Mouse (Mus musculus) myocyte (in vitro differentiated cells): ENCODE measurements around the gene Timm13. TPM values are rescaled to one million over a fixed set of nuclear protein-coding genes. Genes with fewer than 3 reads are reported as not detected.
A peak's percentile ranks its signal among the peaks of the same experiment; 100 is the strongest.

Source experiments
- H3K27me3 ChIP-seq: one replicate; pipeline ENCODE4 v1.6.1; 2011; ENCODE audit not compliant: control insufficient read depth, insufficient read depth, insufficient read length
- H3K36me3 ChIP-seq: one replicate; pipeline ENCODE4 v1.6.1; 2011; ENCODE audit not compliant: control insufficient read depth, insufficient read depth
- H3K4me2 ChIP-seq: one replicate; pipeline ENCODE4 v1.6.1; 2011; ENCODE audit warnings: low read depth, control low read depth
- H3K4me3 ChIP-seq: one replicate; pipeline ENCODE4 v1.5.1; 2011; ENCODE audit warnings: mild to moderate bottlenecking, control low read depth, moderate library complexity
- H3K79me2 ChIP-seq: one replicate; pipeline ENCODE4 v1.6.1; 2011; ENCODE audit not compliant: control insufficient read depth, insufficient read depth
- H3ac ChIP-seq: one replicate; pipeline ENCODE4 v1.6.1; 2011; ENCODE audit not compliant: control insufficient read depth, insufficient read length
- CEBPB ChIP-seq: IDR thresholded peaks from 2 replicates; pipeline ENCODE4 v1.6.1; 2011; ENCODE audit warnings: mild to moderate bottlenecking, moderate library complexity; ENCODE audit not compliant: poor library complexity, insufficient read depth, severe bottlenecking
- E2F4 ChIP-seq: IDR thresholded peaks from one replicate; pipeline ENCODE4 v1.6.1; 2011; ENCODE audit warnings: mild to moderate bottlenecking, control low read depth, moderate library complexity; ENCODE audit not compliant: insufficient read depth
- MAX ChIP-seq: IDR thresholded peaks from one replicate; pipeline ENCODE4 v1.6.1; 2011; ENCODE audit warnings: low read depth, mild to moderate bottlenecking, control low read depth
- MYOD1 ChIP-seq, 3 experiments: IDR thresholded peaks; one replicate each; pipeline ENCODE4 v1.6.1; 2011; ENCODE audit warnings: control low read depth in 2 of 3, low read depth in 2 of 3, mild to moderate bottlenecking in 2 of 3, moderate library complexity in 1 of 3; ENCODE audit not compliant: insufficient read length in 2 of 3, control insufficient read depth in 1 of 3
- MYOG ChIP-seq, 3 experiments: IDR thresholded peaks; one replicate each; pipeline ENCODE4 v1.6.1; 2011; ENCODE audit warnings: control low read depth in 2 of 3, low read depth in 2 of 3, mild to moderate bottlenecking in 2 of 3; ENCODE audit not compliant: insufficient read length in 2 of 3, control insufficient read depth in 1 of 3, insufficient read depth in 1 of 3
- POLR2A ChIP-seq: IDR thresholded peaks from one replicate; pipeline ENCODE4 v1.6.1; 2011; ENCODE audit warnings: low read depth, mild to moderate bottlenecking, control low read depth, moderate library complexity; ENCODE audit not compliant: insufficient read length
- POLR2AphosphoS2 ChIP-seq: IDR thresholded peaks from one replicate; pipeline ENCODE4 v1.6.1; 2011; ENCODE audit warnings: low read depth, control low read depth; ENCODE audit not compliant: insufficient read length
- REST ChIP-seq: IDR thresholded peaks from one replicate; pipeline ENCODE4 v1.6.1; 2011; ENCODE audit warnings: mild to moderate bottlenecking, control low read depth, moderate library complexity; ENCODE audit not compliant: insufficient read depth, insufficient read length
- SRF ChIP-seq: IDR thresholded peaks from one replicate; pipeline ENCODE4 v1.6.1; 2011; ENCODE audit warnings: low read depth; ENCODE audit not compliant: control insufficient read depth, insufficient read length
- TCF12 ChIP-seq: IDR thresholded peaks from one replicate; pipeline ENCODE4 v1.6.1; 2011; ENCODE audit warnings: mild to moderate bottlenecking, control low read depth; ENCODE audit not compliant: poor library complexity, insufficient read depth, severe bottlenecking
- TCF3 ChIP-seq: IDR thresholded peaks from one replicate; pipeline ENCODE4 v1.6.1; 2011; ENCODE audit warnings: low read depth, control low read depth; ENCODE audit not compliant: insufficient read length
- USF1 ChIP-seq: IDR thresholded peaks from one replicate; pipeline ENCODE4 v1.6.1; 2011; ENCODE audit warnings: low read depth, mild to moderate bottlenecking, control low read depth, moderate library complexity
- polyA plus RNA-seq: library from polyadenylated mRNA; unstranded; fragments of >200 nt; fragmentation: generic; extraction: Trizol; gene quantifications from one replicate; pipeline ENCODE4 v1.2.1, GENCODE M21; 2012; ENCODE audit warnings: missing spikeins

Gene Timm13
- polyA plus RNA-seq, 1 experiment, result 225 TPM

DNA sequence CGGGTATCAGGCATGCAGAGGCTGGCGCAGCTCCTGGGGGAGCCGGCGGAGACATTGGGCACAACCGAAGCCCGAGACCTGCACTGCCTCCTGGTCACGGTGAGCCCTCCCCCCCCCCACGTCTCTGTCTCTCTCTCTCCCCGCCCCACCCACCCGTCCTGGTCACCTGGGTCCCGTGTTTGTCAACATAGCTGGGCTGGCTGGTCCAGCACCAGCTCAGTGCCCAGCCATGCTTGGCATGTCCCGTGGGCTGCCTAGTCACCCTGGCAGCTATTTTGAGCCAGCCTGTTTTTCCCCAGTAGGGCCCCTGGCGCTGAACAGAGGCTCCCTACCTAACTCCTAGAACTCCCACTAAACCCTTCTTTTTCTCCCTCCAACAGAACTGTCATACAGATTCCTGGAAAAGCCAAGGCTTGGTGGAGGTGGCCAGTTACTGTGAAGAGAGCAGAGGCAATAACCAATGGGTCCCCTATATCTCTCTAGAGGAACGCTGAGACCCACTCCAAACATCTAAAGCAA lies 30.4 kb upstream of the Timm13 start:
- Histone ChIP-seq H3K27me3 (no peaks in the 10 kb centered on the region), H3ac (peak overlapping the region; percentile 42), H3K79me2 (peaks cover 12% of the 10 kb centered on the region), H3K4me3 (peak overlapping the region; percentile 97), H3K36me3 (no peaks in the 10 kb centered on the region), H3K4me2 (peak overlapping the region; percentile 96)
- TF ChIP-seq MYOG (IDR thresholded peaks at IDR 0.05; ENCODE audit: control insufficient read depth in 1 of 3, insufficient read depth in 1 of 3, insufficient read length in 2 of 3, low read depth in 2 of 3) (peak in 1 of 3 experiments; percentile 55), POLR2A (peak; percentile 30), POLR2AphosphoS2 (peak; percentile 47), TCF3 (no peak), REST (no peak), MYOD1 (IDR thresholded peaks at IDR 0.05; ENCODE audit: control insufficient read depth in 1 of 3, insufficient read length in 2 of 3, low read depth in 2 of 3) (no peak)

DNA sequence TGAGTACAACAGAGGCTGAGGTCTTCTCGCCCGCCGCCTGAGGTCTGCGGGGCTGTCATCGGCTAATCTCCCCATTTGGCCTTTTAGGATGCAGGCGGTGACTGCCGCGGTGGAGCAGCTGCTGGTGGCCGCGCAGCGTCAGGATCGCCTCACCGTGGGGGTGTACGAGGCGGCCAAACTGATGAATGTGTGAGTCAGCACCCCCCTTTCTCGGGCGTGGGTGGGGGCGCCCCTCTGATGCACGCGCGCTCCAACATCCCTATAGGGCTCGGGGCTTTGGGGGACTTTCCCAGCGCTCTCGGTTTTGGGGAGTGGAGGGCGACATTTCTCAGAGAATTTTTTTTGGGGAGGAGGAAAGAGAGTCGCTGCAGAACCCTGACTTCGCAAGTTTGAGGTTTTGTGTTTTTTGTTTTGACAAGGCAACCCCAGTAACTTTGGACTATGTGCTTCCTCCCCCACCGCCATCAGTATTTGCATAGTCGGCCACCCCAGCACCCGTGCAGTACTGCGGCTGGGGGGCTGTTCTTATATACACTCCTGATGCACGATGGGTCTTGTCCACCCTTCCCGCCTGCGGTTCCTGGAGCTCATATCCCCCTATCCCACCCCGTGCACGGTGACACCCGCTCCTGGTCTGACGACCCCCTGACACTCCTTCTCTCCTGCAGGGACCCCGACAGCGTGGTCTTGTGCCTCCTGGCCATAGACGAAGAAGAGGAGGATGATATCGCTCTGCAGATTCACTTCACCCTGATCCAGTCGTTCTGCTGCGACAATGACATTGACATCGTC lies 29.8 kb upstream of the Timm13 start:
- H3K4me2 ChIP-seq, result peak overlapping the region; percentile 90
- H3ac ChIP-seq, result peak overlapping the region; percentile 42
- no peaks in the 10 kb centered on the region for H3K36me3 ChIP-seq
- TF ChIP-seq POLR2A, result peak; percentile 17
- no peak for TF ChIP-seq CEBPB
- TF ChIP-seq SRF, result peak; percentile 76
- TF ChIP-seq MAX, result no peak
- TF ChIP-seq MYOD1 (IDR thresholded peaks at IDR 0.05; ENCODE audit: control insufficient read depth in 1 of 3, insufficient read length in 2 of 3, low read depth in 2 of 3), result peak in 2 of 3 experiments; percentile 86 to 97
- TF ChIP-seq POLR2AphosphoS2, result no peak
- peak; percentile 80 for TF ChIP-seq TCF3
- TF ChIP-seq MYOG (IDR thresholded peaks at IDR 0.05; ENCODE audit: control insufficient read depth in 1 of 3, insufficient read depth in 1 of 3, insufficient read length in 2 of 3, low read depth in 2 of 3), result peak in 2 of 3 experiments; percentile 90 to 96
- no peaks in the 10 kb centered on the region for H3K27me3 ChIP-seq
- peaks cover 12% of the 10 kb centered on the region for H3K79me2 ChIP-seq
- peak overlapping the region; percentile 97 for H3K4me3 ChIP-seq

- peaks cover 12% of the 10 kb centered on the region for H3K79me2 ChIP-seq
- no peaks in the 10 kb centered on the region for H3K36me3 ChIP-seq
- TF ChIP-seq E2F4, result peak; percentile 43
- TF ChIP-seq MAX, result no peak
- TF ChIP-seq POLR2AphosphoS2, result peak; percentile 94
- peak in 1 of 3 experiments; percentile 41 for TF ChIP-seq MYOG (IDR thresholded peaks at IDR 0.05; ENCODE audit: control insufficient read depth in 1 of 3, insufficient read depth in 1 of 3, insufficient read length in 2 of 3, low read depth in 2 of 3)
- TF ChIP-seq TCF12, result no peak
- peak; percentile 32 for TF ChIP-seq USF1
- peak; percentile 10 for TF ChIP-seq REST
- TF ChIP-seq POLR2A, result peak; percentile 92
- no peak for TF ChIP-seq SRF
- peak; percentile 73; the same call in 1 of the 2 replicates for TF ChIP-seq CEBPB
- no peak for TF ChIP-seq MYOD1 (IDR thresholded peaks at IDR 0.05; ENCODE audit: control insufficient read depth in 1 of 3, insufficient read length in 2 of 3, low read depth in 2 of 3)
- peak; percentile 1 for TF ChIP-seq TCF3
- H3K4me3 ChIP-seq, result peak within 1 kb of the TSS; percentile 97
- H3ac ChIP-seq, result peak within 1 kb of the TSS; percentile 42
- peak within 1 kb of the TSS; percentile 97 for H3K4me2 ChIP-seq
- no peaks in the 10 kb centered on the region for H3K27me3 ChIP-seq
These were observed 28.8 kb upstream of the Timm13 start, which contains the start of gene Gadd45b for GRCm38 (mm10) chr10:80929299-80930226. Gene Gadd45b, plus strand, starts transcription at chr10:80930073.

- H3K79me2 ChIP-seq, result peaks cover 12% of the 10 kb centered on the region
- H3K4me2 ChIP-seq, result peak overlapping the region; percentile 97
- H3K27me3 ChIP-seq, result no peaks in the 10 kb centered on the region
- H3K4me3 ChIP-seq, result peak overlapping the region; percentile 97
- no peaks in the 10 kb centered on the region for H3K36me3 ChIP-seq
- TF ChIP-seq USF1, result no peak
- no peak for TF ChIP-seq E2F4
- TF ChIP-seq POLR2A, result peak; percentile 31
- TF ChIP-seq MAX, result no peak
- TF ChIP-seq CEBPB, result no peak
- peak in 1 of 3 experiments; percentile 47 for TF ChIP-seq MYOG (IDR thresholded peaks at IDR 0.05; ENCODE audit: control insufficient read depth in 1 of 3, insufficient read depth in 1 of 3, insufficient read length in 2 of 3, low read depth in 2 of 3)
- TF ChIP-seq REST, result no peak
- no peak for TF ChIP-seq POLR2AphosphoS2
- TF ChIP-seq TCF12, result no peak
- TF ChIP-seq SRF, result no peak
- TF ChIP-seq MYOD1 (IDR thresholded peaks at IDR 0.05; ENCODE audit: control insufficient read depth in 1 of 3, insufficient read length in 2 of 3, low read depth in 2 of 3), result peak in 2 of 3 experiments; percentile 6 to 51
- no peak for TF ChIP-seq TCF3
- peak overlapping the region; percentile 42 for H3ac ChIP-seq
These were observed 28.0 kb upstream of the Timm13 start for GRCm38 (mm10) chr10:80928586-80929298.
